ENCODE assay signal across 18 mouse cellular contexts in genomic region chr5:23599171-23599570, GRCm38 (mm10).
A peak's percentile ranks its signal among the peaks of the same experiment; 100 is the strongest.
DNase-seq lines count a peak whose midpoint lies in the region; ATAC-seq lines count a peak whose summit lies in the region.
"Had no signal": no experiment of that assay in that cellular context is flagged by ENCODE, and none has a peak within 500 bp of the region (broad histone marks: within the 10 kb centered on the region; RNA-seq: fewer than 3 reads in every experiment).

No protein-coding gene starts in this region.

- H3K4me2 ChIP-seq in hindbrain, embryonic 13.5 days = no peak overlapping the region
- no peak overlapping the region for H3K4me2 ChIP-seq in hindbrain, embryonic 11.5 days (replicated peaks; ENCODE audit: low read depth, low read length)
- H3K4me2 ChIP-seq: embryonic facial prominence, embryonic 15.5 days; forebrain, embryonic 12.5 days; hindbrain, embryonic 12.5 days; limb, embryonic 12.5 days; neural tube, embryonic 12.5 days had no signal

- no peaks in the 10 kb centered on the region for H3K27me3 ChIP-seq in hindbrain, embryonic 13.5 days
- no peaks in the 10 kb centered on the region for H3K27me3 ChIP-seq in hindbrain, embryonic 11.5 days (ENCODE audit: control insufficient read depth, insufficient read depth, low read length)
- H3K27me3 ChIP-seq: embryonic facial prominence, embryonic 15.5 days; forebrain, embryonic 12.5 days; hindbrain, embryonic 12.5 days; limb, embryonic 12.5 days; neural tube, embryonic 12.5 days had no signal

- DNase-seq in cerebellum, postnatal 14 days = peak; percentile 37 to 42
- DNase-seq in cerebellum, adult 9-10 months = no peak
- no peak for DNase-seq in hindbrain, embryonic 11.5 days (ENCODE audit: low spot score)
- DNase-seq in lung, postnatal 10 days = peak; percentile 53
- DNase-seq in lung, postnatal 36 days = no peak
- peak; percentile 59 to 75 for DNase-seq in kidney, postnatal 36 days
- DNase-seq: embryo, embryonic 11 days; thymus, postnatal 25 days had no signal

- WGBS in hindbrain, embryonic 13.5 days = 69% methylated on average over 3 of the region's 3 CpGs
- 86% methylated on average over 3 of the region's 3 CpGs for WGBS in hindbrain, embryonic 11.5 days

- ATAC-seq in hindbrain, embryonic 13.5 days (ENCODE audit: low FRiP score) = no peak
- ATAC-seq in hindbrain, embryonic 11.5 days (ENCODE audit: low FRiP score) = no peak
- no peak for ATAC-seq in erythroid progenitor cell, adult 5-6 weeks (replicated peaks; ENCODE audit: low FRiP score, poor library complexity, severe bottlenecking)

- H3K9me3 ChIP-seq in hindbrain, embryonic 13.5 days = no peaks in the 10 kb centered on the region
- no peaks in the 10 kb centered on the region for H3K9me3 ChIP-seq in hindbrain, embryonic 11.5 days (ENCODE audit: control insufficient read depth, low read length)
- H3K9me3 ChIP-seq: embryonic facial prominence, embryonic 15.5 days; forebrain, embryonic 12.5 days; hindbrain, embryonic 12.5 days; limb, embryonic 12.5 days; midbrain, embryonic 10.5 days; neural tube, embryonic 12.5 days had no signal

- no peak overlapping the region for H3K4me3 ChIP-seq in hindbrain, embryonic 13.5 days
- H3K4me3 ChIP-seq in hindbrain, embryonic 11.5 days (ENCODE audit: low read depth, low read length) = no peak overlapping the region
- H3K4me3 ChIP-seq: embryonic facial prominence, embryonic 15.5 days; forebrain, embryonic 12.5 days; hindbrain, embryonic 12.5 days; left cerebral cortex, adult 2 months; limb, embryonic 12.5 days; midbrain, embryonic 10.5 days; neural tube, embryonic 12.5 days had no signal

- peaks cover 3% of the 10 kb centered on the region; the same call in 1 of the 2 replicates for H3K36me3 ChIP-seq in hindbrain, embryonic 13.5 days
- H3K36me3 ChIP-seq in hindbrain, embryonic 11.5 days (ENCODE audit: control insufficient read depth, insufficient read depth, low read length) = no peaks in the 10 kb centered on the region
- H3K36me3 ChIP-seq: embryonic facial prominence, embryonic 15.5 days; forebrain, embryonic 12.5 days; limb, embryonic 12.5 days; midbrain, embryonic 10.5 days; neural tube, embryonic 12.5 days had no signal

- no peak overlapping the region for H3K9ac ChIP-seq in hindbrain, embryonic 13.5 days
- H3K9ac ChIP-seq in hindbrain, embryonic 11.5 days (ENCODE audit: low read depth, low read length) = no peak overlapping the region
- H3K9ac ChIP-seq: embryonic facial prominence, embryonic 15.5 days; forebrain, embryonic 12.5 days; hindbrain, embryonic 12.5 days; limb, embryonic 12.5 days; liver, embryonic 14.5 days; neural tube, embryonic 12.5 days had no signal

- 0 out of 2 replicates have a peak overlapping the region, but pooled peaks have one; percentile 3 for H3K27ac ChIP-seq in hindbrain, embryonic 13.5 days
- H3K27ac ChIP-seq in hindbrain, embryonic 11.5 days (ENCODE audit: low read depth, low read length) = no peak overlapping the region
- H3K27ac ChIP-seq: embryonic facial prominence, embryonic 15.5 days; forebrain, embryonic 12.5 days; hindbrain, embryonic 12.5 days; limb, embryonic 12.5 days; liver, embryonic 14.5 days; midbrain, embryonic 10.5 days; neural tube, embryonic 12.5 days had no signal

- H3K4me1 ChIP-seq in hindbrain, embryonic 13.5 days (replicated peaks) = peaks cover 23% of the 10 kb centered on the region; the same call in 1 of the 2 replicates
- no peaks in the 10 kb centered on the region for H3K4me1 ChIP-seq in hindbrain, embryonic 11.5 days (replicated peaks; ENCODE audit: control insufficient read depth, insufficient read depth, low read length)
- H3K4me1 ChIP-seq: neural tube, embryonic 12.5 days had no signal

Comparison
In these comparisons a context has a peak if more than half of its experiments do, and no peak if none do; other contexts are left out.
1. DNase-seq: peak in cerebellum, postnatal 14 days (2 of 2), lung, postnatal 10 days (single experiment) and kidney, postnatal 36 days (2 of 2); none in cerebellum, adult 9-10 months (single experiment), hindbrain, embryonic 11.5 days (single experiment) and lung, postnatal 36 days (single experiment).